Mouse (Mus musculus) forebrain, postnatal 0 days (tissue): Measurements from ENCODE around the gene Tgfa. TPM values are rescaled to one million over a fixed set of nuclear protein-coding genes. Genes with fewer than 3 reads are reported as not detected.

Experiments used
- ATAC-seq: fragments of 200-750 bp; cut with Nextera tagmentation; 2 replicates; pipeline ENCODE4 v1.8.0; 2017; ENCODE audit warnings: mild to moderate bottlenecking, moderate library complexity
- DNase-seq: peaks from one replicate; pipeline ENCODE4 v3.0.0-alpha.2; 2015
- H3K27ac ChIP-seq: fragments of 300-500 bp; sonication (generic); 2 replicates; pipeline ENCODE4 v1.5.1; 2014; ENCODE audit warnings: low read depth, mild to moderate bottlenecking, antibody characterized with exemption, low read length, moderate library complexity, mixed read lengths
- H3K27me3 ChIP-seq: fragments of 300-500 bp; sonication (generic); 2 replicates; pipeline ENCODE4 v1.6.1; 2014; ENCODE audit warnings: mild to moderate bottlenecking, low read length, mixed read lengths; ENCODE audit not compliant: insufficient read depth
- H3K36me3 ChIP-seq: fragments of 300-500 bp; sonication (generic); 2 replicates; pipeline ENCODE4 v1.6.1; 2014; ENCODE audit warnings: mild to moderate bottlenecking, moderate library complexity; ENCODE audit not compliant: insufficient read depth
- H3K4me1 ChIP-seq: fragments of 300-500 bp; sonication (generic); 2 replicates; pipeline ENCODE4 v1.6.1; 2014; ENCODE audit warnings: antibody characterized with exemption; ENCODE audit not compliant: insufficient read depth
- H3K4me2 ChIP-seq: fragments of 300-500 bp; sonication (generic); 2 replicates; pipeline ENCODE4 v1.6.1; 2014; ENCODE audit warnings: low read depth, mild to moderate bottlenecking, moderate library complexity
- H3K4me3 ChIP-seq: fragments of 300-500 bp; sonication (generic); 2 replicates; pipeline ENCODE4 v1.5.1; 2014; ENCODE audit warnings: low read depth, low read length, mixed read lengths
- H3K9ac ChIP-seq: fragments of 300-500 bp; sonication (generic); 2 replicates; pipeline ENCODE4 v1.6.1; 2014; ENCODE audit warnings: mild to moderate bottlenecking
- H3K9me3 ChIP-seq: fragments of 300-500 bp; sonication (generic); 2 replicates; pipeline ENCODE4 v1.6.1; 2016; ENCODE audit warnings: low read length
- CTCF ChIP-seq: sonication (generic); IDR thresholded peaks from 2 replicates; pipeline ENCODE4 v1.5.1; 2016; ENCODE audit warnings: antibody characterized with exemption, control low read depth, low read depth
- whole genome bisulfite sequencing: fragments of 180-500 bp; shearing (Covaris S2); extraction: QIAGEN DNeasy Blood & Tissue Kit; methylation state at CpG from one replicate; pipeline ENCODE4 v1.1.7; 2014; 5-methylcytosine and 5-hydroxymethylcytosine counted together
- polyA plus RNA-seq: library from polyadenylated mRNA; unstranded; fragments of >200 nt; fragmentation: Nextera tagmentation; extraction: Ambion mirVana; gene quantifications from 2 replicates; pipeline ENCODE4 v1.2.1, GENCODE M21; 2015
- total RNA-seq: library from RNA; depleted of rRNA; stranded (reverse); fragments of >200 nt; gene quantifications from 2 replicates; pipeline ENCODE4 v1.2.3, GENCODE M21; 2014; rRNA removed

Gene Tgfa
- total RNA-seq = 49.5 and 50.8 TPM in 2 replicates
- polyA plus RNA-seq = 20.3 and 29.9 TPM in 2 replicates

- ATAC-seq = peak; percentile 82
- Histone ChIP-seq H3K27ac (peak within 1 kb of the TSS; percentile 62), H3K4me3 (peak within 1 kb of the TSS; percentile 78), H3K9me3 (no peaks in the 10 kb centered on the region), H3K27me3 (no peaks in the 10 kb centered on the region), H3K4me1 (no peaks in the 10 kb centered on the region), H3K36me3 (no peaks in the 10 kb centered on the region), H3K9ac (peak within 1 kb of the TSS; percentile 71), H3K4me2 (peak within 1 kb of the TSS; percentile 92)
- WGBS = under 1% methylated on average over 93 of the region's 97 CpGs
- peak; percentile 69 for TF ChIP-seq CTCF
- peak; percentile 76 for DNase-seq
Measured at GRCm38 (mm10) chr6:86194941-86195932, at the start of gene Tgfa. Gene Tgfa (plus strand): TSS chr6:86195223.

- no peak for DNase-seq
- Histone ChIP-seq H3K27ac (no peak overlapping the region), H3K4me2 (no peak overlapping the region), H3K27me3 (no peaks in the 10 kb centered on the region), H3K36me3 (no peaks in the 10 kb centered on the region), H3K9me3 (no peaks in the 10 kb centered on the region), H3K9ac (no peak overlapping the region), H3K4me1 (no peaks in the 10 kb centered on the region), H3K4me3 (no peak overlapping the region)
- 79% methylated on average over 4 of the region's 4 CpGs for WGBS
- TF ChIP-seq CTCF = no peak
- no peak for ATAC-seq
Measured at GRCm38 (mm10) chr6:86148518-86148917, 46.5 kb upstream of the Tgfa start.

DNA sequence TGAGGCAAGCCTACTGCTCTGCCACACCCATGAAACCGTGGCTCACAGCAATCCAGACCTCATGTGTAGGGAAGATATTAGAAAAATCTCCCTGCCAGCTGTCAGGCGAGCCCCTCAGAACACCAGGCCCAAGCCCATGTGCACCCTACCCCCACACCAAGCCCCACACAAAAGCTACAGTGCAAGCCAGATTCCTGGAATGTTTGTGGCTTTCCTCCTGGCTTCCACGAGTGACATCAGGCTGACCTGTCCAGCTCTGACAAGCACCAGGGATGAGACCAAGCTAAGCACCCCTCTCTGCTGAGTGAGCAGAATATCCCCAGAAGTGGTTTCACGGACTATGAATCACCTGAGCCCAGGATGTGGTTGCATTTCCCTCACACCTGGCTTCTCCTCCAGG lies 46.0 kb upstream of the Tgfa start:
- no peak overlapping the region for H3K4me2 ChIP-seq
- no peaks in the 10 kb centered on the region for H3K27me3 ChIP-seq
- H3K4me3 ChIP-seq = no peak overlapping the region
- no peak overlapping the region for H3K27ac ChIP-seq
- no peak for TF ChIP-seq CTCF
- H3K9me3 ChIP-seq = no peaks in the 10 kb centered on the region
- no peaks in the 10 kb centered on the region for H3K4me1 ChIP-seq
- WGBS = 65% methylated on average over 4 of the region's 4 CpGs
- DNase-seq = no peak
- no peaks in the 10 kb centered on the region for H3K36me3 ChIP-seq
- no peak for ATAC-seq
- no peak overlapping the region for H3K9ac ChIP-seq

- WGBS = 91% methylated on average over 7 of the region's 7 CpGs
- peaks cover 4% of the 10 kb centered on the region; the same call in 1 of the 2 replicates for H3K4me1 ChIP-seq
- DNase-seq (no peak), ATAC-seq (no peak)
- H3K9ac ChIP-seq = no peak overlapping the region
- no peak overlapping the region for H3K4me2 ChIP-seq
- no peak for TF ChIP-seq CTCF
- no peaks in the 10 kb centered on the region for H3K36me3 ChIP-seq
- no peak overlapping the region for H3K27ac ChIP-seq
- no peaks in the 10 kb centered on the region for H3K9me3 ChIP-seq
- H3K27me3 ChIP-seq = no peaks in the 10 kb centered on the region
- no peak overlapping the region for H3K4me3 ChIP-seq
Measured at GRCm38 (mm10) chr6:86152676-86153075, 42.3 kb upstream of the Tgfa start.

DNA sequence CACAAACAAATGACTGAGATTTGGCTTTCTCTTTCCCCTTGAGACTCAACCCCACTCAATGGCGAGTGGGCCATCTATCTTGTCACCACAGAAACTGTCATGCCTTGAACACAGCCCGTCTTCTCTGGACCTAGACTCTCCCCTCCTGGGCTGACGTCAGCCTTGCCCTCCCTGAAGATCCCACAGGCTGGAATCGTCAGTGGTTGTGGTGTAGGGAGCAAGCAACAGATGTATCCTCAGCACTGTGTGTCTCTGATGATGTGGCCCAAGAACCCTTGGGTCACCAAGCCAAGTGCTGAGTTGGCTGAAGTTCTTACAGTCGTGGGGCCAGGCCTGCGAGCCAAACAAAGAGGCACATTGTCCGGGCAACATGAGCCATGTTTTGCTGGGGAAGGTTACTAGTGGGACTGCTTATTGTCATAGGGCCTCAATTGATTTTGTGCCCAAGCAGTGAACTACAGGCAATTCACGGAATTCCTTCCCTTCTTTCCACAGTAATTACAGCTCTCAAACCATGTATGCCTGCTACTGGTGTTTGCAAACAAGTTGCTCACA lies 41.5 kb upstream of the Tgfa start:
- no peaks in the 10 kb centered on the region for H3K27me3 ChIP-seq
- H3K36me3 ChIP-seq = no peaks in the 10 kb centered on the region
- H3K9ac ChIP-seq = no peak overlapping the region
- no peak for TF ChIP-seq CTCF
- no peaks in the 10 kb centered on the region for H3K9me3 ChIP-seq
- ATAC-seq (no peak), DNase-seq (no peak)
- no peak overlapping the region for H3K27ac ChIP-seq
- H3K4me1 ChIP-seq = peaks cover 4% of the 10 kb centered on the region; the same call in 1 of the 2 replicates
- H3K4me2 ChIP-seq = no peak overlapping the region
- no peak overlapping the region for H3K4me3 ChIP-seq
- 69% methylated on average over 8 of the region's 8 CpGs for WGBS

DNA sequence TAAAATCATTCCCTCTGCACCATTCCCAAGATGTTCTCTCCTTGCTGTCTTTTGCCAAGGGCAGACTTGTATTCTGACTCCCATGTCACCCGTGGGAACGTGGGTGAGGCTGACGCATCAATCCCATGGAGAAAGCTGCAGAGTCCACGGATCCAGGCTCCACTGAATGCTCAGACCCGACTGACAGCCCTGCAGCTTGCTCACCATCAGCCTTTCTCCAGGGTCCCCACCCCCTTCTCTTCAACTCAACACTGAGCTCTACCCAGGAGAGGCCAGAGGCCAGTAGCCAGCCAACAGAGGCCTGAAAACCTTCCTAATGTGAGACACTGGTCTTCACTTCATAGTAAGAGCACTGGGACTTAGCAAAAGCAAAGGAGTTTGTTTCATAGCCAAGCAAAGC lies 41.0 kb upstream of the Tgfa start:
- H3K9ac ChIP-seq = no peak overlapping the region
- no peak overlapping the region for H3K4me2 ChIP-seq
- H3K36me3 ChIP-seq = no peaks in the 10 kb centered on the region
- H3K4me3 ChIP-seq = no peak overlapping the region
- H3K27me3 ChIP-seq = no peaks in the 10 kb centered on the region
- 79% methylated on average over 5 of the region's 5 CpGs for WGBS
- no peak overlapping the region for H3K27ac ChIP-seq
- ATAC-seq (no peak), DNase-seq (no peak)
- no peak for TF ChIP-seq CTCF
- H3K4me1 ChIP-seq = peaks cover 4% of the 10 kb centered on the region; the same call in 1 of the 2 replicates
- H3K9me3 ChIP-seq = no peaks in the 10 kb centered on the region

GRCm38 (mm10) chr6:86154481-86154880 lies 40.5 kb upstream of the Tgfa start:
- Histone ChIP-seq H3K9ac (no peak overlapping the region), H3K4me3 (no peak overlapping the region), H3K27ac (no peak overlapping the region), H3K4me2 (no peak overlapping the region), H3K4me1 (peaks cover 4% of the 10 kb centered on the region; the same call in 1 of the 2 replicates), H3K36me3 (no peaks in the 10 kb centered on the region), H3K27me3 (no peaks in the 10 kb centered on the region), H3K9me3 (no peaks in the 10 kb centered on the region)
- ATAC-seq = no peak
- TF ChIP-seq CTCF = no peak
- 71% methylated on average over 2 of the region's 2 CpGs for WGBS
- DNase-seq = no peak
